Mouse (Mus musculus) limb, embryonic 13.5 days (tissue): ENCODE measurements around the gene Recql. TPM values are rescaled to one million over a fixed set of nuclear protein-coding genes. Genes with fewer than 3 reads are reported as not detected.

Experiments used
- ATAC-seq: fragments of 200-750 bp; cut with Nextera tagmentation; 2 replicates; pipeline ENCODE4 v1.8.0; 2017; ENCODE audit warnings: low read depth, moderate number of reproducible peaks, moderate TSS enrichment; ENCODE audit not compliant: low FRiP score
- H3K27ac ChIP-seq: fragments of 300-500 bp; sonication (generic); 2 replicates; pipeline ENCODE4 v1.5.1; 2015; ENCODE audit warnings: inconsistent platforms, mild to moderate bottlenecking, moderate library complexity
- H3K27me3 ChIP-seq: fragments of 300-500 bp; sonication (generic); 2 replicates; pipeline ENCODE4 v1.6.1; 2015; ENCODE audit warnings: mild to moderate bottlenecking, inconsistent platforms
- H3K36me3 ChIP-seq: fragments of 300-500 bp; sonication (generic); 2 replicates; pipeline ENCODE4 v1.6.1; 2015; ENCODE audit warnings: inconsistent platforms, mild to moderate bottlenecking, moderate library complexity
- H3K4me1 ChIP-seq: fragments of 300-500 bp; sonication (generic); 2 replicates; pipeline ENCODE4 v1.6.1; 2015; ENCODE audit warnings: inconsistent platforms
- H3K4me2 ChIP-seq: fragments of 300-500 bp; sonication (generic); replicated peaks from 2 replicates; pipeline ENCODE4 v1.6.1; 2015; ENCODE audit warnings: inconsistent platforms, mild to moderate bottlenecking, moderate library complexity
- H3K4me3 ChIP-seq: fragments of 300-500 bp; sonication (generic); 2 replicates; pipeline ENCODE4 v1.5.1; 2015; ENCODE audit warnings: moderate library complexity, mild to moderate bottlenecking, inconsistent platforms
- H3K9ac ChIP-seq: fragments of 300-500 bp; sonication (generic); 2 replicates; pipeline ENCODE4 v1.6.1; 2015; ENCODE audit warnings: mild to moderate bottlenecking, inconsistent platforms
- H3K9me3 ChIP-seq: fragments of 300-500 bp; sonication (generic); 2 replicates; pipeline ENCODE4 v1.6.1; 2016; ENCODE audit warnings: inconsistent platforms
- WGBS: fragments of 180-500 bp; shearing (Covaris S2); methylation state at CpG from one replicate; pipeline ENCODE4 v1.1.7; 2015; 5-methylcytosine and 5-hydroxymethylcytosine counted together
- polyA plus RNA-seq: library from polyadenylated mRNA; unstranded; fragments of >200 nt; fragmentation: Nextera tagmentation; extraction: Ambion mirVana; gene quantifications from 2 replicates; pipeline ENCODE4 v1.2.1, GENCODE M21; 2015

Gene Recql
- polyA plus RNA-seq, 1 experiment from 2014 or later = 28.0 TPM

- no peak within 1 kb of the TSS for H3K4me2 ChIP-seq
- H3K9ac ChIP-seq = no peak within 1 kb of the TSS
- no peak within 1 kb of the TSS for H3K4me3 ChIP-seq
- no peaks in the 10 kb centered on the region for H3K36me3 ChIP-seq
- no peak for ATAC-seq
- H3K27me3 ChIP-seq = no peaks in the 10 kb centered on the region
- no peaks in the 10 kb centered on the region for H3K4me1 ChIP-seq
- 39% methylated on average over 4 of the region's 4 CpGs for WGBS
- no peak within 1 kb of the TSS for H3K27ac ChIP-seq
- no peaks in the 10 kb centered on the region for H3K9me3 ChIP-seq
Measured at GRCm38 (mm10) chr6:142322881-142323280, 64.0 kb downstream of the Recql start, which contains the start of gene Slco1a5. Gene Slco1a5 (minus strand): TSS chr6:142322981.

DNA sequence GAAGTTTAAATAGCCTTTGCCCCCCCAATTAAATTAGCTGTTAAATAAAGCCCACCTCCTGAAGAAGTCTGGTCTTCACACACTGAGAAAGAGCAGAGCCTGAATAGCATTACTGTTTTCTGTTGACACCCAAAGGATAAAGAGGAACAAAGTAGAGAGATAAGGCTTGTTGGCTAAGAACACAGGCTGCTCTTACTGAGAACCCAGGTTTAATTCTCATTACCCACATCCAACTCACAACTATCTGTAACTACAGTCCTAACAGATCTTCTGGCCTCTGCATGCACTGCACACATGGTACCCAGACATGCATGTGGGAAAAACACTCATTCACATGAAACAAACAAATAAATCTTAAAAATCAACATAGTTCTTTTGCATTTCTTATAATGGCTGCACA lies 69.8 kb downstream of the Recql start:
- no peaks in the 10 kb centered on the region for H3K4me1 ChIP-seq
- no peak overlapping the region for H3K4me2 ChIP-seq
- H3K9me3 ChIP-seq = no peaks in the 10 kb centered on the region
- H3K36me3 ChIP-seq = no peaks in the 10 kb centered on the region
- no peak overlapping the region for H3K9ac ChIP-seq
- H3K27me3 ChIP-seq = no peaks in the 10 kb centered on the region
- no peak overlapping the region for H3K4me3 ChIP-seq
- ATAC-seq = no peak
- no peak overlapping the region for H3K27ac ChIP-seq

DNA sequence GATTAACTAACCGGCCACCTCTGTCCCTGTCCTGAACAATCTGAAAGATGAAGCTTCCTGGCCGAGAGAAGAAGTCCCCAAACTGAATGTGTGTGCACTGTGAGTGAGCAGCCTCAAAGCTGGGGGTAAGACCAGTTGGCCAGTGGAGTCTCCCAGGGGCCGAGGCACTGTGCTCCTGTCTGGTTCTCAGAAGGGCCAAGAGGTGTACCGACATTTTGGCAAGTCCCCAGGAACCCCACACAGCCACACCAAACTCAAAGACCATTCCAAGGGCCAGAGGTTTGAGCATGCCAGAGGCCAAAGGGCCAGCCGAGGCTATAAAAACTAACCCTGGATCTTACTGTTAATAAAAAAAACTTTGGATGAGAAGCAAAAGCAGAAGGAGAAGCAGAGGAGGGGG lies 72.6 kb downstream of the Recql start:
- Histone ChIP-seq H3K4me3 (no peak overlapping the region), H3K4me1 (no peaks in the 10 kb centered on the region), H3K27me3 (no peaks in the 10 kb centered on the region), H3K9ac (no peak overlapping the region), H3K9me3 (peaks cover 5% of the 10 kb centered on the region), H3K27ac (no peak overlapping the region), H3K4me2 (no peak overlapping the region), H3K36me3 (no peaks in the 10 kb centered on the region)
- ATAC-seq = no peak
- 88% methylated on average over 5 of the region's 5 CpGs for WGBS

GRCm38 (mm10) chr6:142305076-142305475 lies 81.8 kb downstream of the Recql start:
- Histone ChIP-seq H3K36me3 (no peaks in the 10 kb centered on the region), H3K4me3 (no peak overlapping the region)
- ATAC-seq = no peak

More at GRCm38 (mm10) chr6:142305076-142305475, 81.8 kb downstream of the Recql start:
- H3K4me2 ChIP-seq = no peak overlapping the region
- no peaks in the 10 kb centered on the region for H3K27me3 ChIP-seq
- no peak overlapping the region for H3K27ac ChIP-seq
- peaks cover 5% of the 10 kb centered on the region for H3K9me3 ChIP-seq
- no peak overlapping the region for H3K9ac ChIP-seq
- H3K4me1 ChIP-seq = no peaks in the 10 kb centered on the region

Other genes with a start within 250 kb of the Recql start
- not detected in 2 replicates for gene Slco1a6, start 178.6 kb downstream of the Recql start, polyA plus RNA-seq
- not detected in 2 replicates for gene Iapp, start 88.7 kb downstream of the Recql start, polyA plus RNA-seq
- gene Slco1a5, start 64.1 kb downstream of the Recql start, polyA plus RNA-seq = not detected in 2 replicates
- 17.6 and 19.6 TPM in 2 replicates for gene Pyroxd1, start 41.4 kb downstream of the Recql start, polyA plus RNA-seq
- gene Golt1b, start 134 bp upstream of the Recql start, polyA plus RNA-seq = 144 TPM in 2 replicates
- 0.65 and 1.0 TPM in 2 replicates for gene Spx, start 26.4 kb upstream of the Recql start, polyA plus RNA-seq
- gene Gys2, start 86.0 kb upstream of the Recql start, polyA plus RNA-seq = 0.14 TPM in 1 of 2 replicates, not detected in the other
- gene Ldhb, start 120.9 kb upstream of the Recql start, polyA plus RNA-seq = 361 and 383 TPM in 2 replicates
- 4.5 and 5.9 TPM in 2 replicates for gene Kcnj8, start 184.5 kb upstream of the Recql start, polyA plus RNA-seq